Mouse (Mus musculus): ENCODE results near the gene Upf2.
"Not testable (repeated sequence)": the region's sequence is repeated elsewhere in the genome, so short reads cannot be mapped to it uniquely, and the experiment has no call there.

Upf2 gene

GRCm38 (mm10) chr2:6071598-6072440 is 120.5 kb downstream of the Upf2 start:
- no peak for DNase-seq (ENCODE audit: low spot score)

DNA sequence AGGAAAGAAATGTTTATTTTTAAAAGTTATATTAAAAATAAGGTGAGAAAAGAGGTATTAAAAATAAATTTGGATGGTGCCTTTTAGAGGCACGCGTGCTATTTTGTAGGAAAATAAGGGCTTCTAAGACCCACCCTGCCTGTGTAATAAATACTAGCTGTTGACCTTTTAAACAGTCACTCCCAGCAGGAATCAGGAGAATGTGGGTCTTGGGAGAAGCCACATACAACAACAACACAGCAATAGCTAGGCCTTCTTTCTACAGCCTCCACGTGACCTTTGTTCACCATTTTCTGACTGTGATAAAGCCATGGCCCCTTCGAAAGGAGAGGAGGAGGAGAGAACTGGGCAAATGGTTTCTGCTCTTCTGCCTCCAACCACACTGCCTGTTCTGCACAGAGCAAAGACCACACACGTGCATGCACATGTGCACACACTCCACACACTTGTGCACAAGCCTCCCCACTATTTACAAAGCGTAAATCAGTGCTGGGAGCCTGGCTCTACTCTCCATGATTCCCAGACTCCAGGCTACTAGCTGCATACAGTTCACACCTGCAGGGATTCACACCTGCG is 121.5 kb downstream of the Upf2 start:
- no peak for DNase-seq (ENCODE audit: low spot score)

GRCm38 (mm10) chr2:6074891-6075529 is 123.7 kb downstream of the Upf2 start:
- no peak for DNase-seq (ENCODE audit: low spot score)

GRCm38 (mm10) chr2:6075530-6075896 is 124.2 kb downstream of the Upf2 start:
- no peak for DNase-seq (ENCODE audit: low spot score)

DNA sequence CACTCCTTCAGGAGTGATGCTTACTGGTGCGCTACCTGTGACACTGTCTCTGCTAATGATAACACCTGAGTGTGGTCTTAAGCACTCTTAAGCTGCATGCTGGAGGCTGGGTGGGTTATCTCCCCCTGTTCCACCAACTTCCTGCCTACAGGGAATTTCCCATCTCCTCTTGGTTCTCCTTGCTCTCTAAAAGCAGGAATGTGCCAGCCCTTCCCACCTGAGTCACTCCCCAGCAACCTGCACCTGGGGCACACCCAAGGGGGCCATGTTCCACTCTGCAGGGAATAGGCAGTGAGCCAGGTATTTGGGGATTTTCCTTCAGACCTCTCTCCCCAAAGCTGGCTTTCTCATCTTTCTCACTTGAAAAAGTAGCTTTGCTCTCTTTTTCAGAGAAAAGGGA is 128.8 kb downstream of the Upf2 start:
- no peak for DNase-seq (ENCODE audit: low spot score)

- no peak for DNase-seq (ENCODE audit: low spot score)
Observed at GRCm38 (mm10) chr2:6081108-6081507, 129.8 kb downstream of the Upf2 start.

DNA sequence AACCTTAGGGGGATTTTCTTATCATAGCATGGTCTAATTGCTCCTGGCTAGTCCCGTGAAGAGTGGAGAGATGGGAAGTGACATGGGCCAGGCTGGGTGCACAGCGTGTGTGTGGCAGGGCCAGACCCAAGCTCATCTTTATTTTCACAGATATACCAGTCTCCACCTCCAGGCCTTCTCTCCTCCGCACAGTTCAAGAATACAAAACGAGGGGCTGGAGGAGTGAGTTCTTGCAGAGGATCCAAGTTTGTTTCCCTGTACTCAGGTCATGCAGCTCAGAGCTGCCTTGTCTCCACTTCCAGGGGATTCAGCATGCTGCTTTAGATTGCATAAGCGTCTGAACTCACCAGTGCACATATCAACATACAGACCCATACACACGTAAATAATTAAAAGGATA is 131.3 kb downstream of the Upf2 start:
- no peak for DNase-seq (ENCODE audit: low spot score)

DNA sequence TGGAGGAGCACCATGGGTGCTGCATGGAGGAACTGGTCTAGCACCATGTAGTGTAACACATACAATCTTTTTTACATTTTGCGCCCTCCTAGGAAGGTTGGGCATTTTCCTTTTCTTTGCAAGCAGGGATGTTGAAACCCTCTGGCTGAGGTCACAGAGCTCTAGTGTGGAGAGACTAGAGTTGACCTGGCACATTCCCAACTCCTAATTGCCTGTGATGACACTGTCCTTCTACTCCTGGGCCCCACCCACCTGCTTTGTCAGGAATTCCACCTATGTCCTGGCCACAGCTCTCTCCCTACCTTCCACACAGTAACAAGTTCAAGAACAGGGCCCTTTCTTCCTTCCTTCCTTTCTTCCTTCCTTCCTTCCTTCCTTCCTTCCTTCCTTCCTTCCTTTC is 132.4 kb downstream of the Upf2 start:
- no peak for DNase-seq (ENCODE audit: low spot score)

DNA sequence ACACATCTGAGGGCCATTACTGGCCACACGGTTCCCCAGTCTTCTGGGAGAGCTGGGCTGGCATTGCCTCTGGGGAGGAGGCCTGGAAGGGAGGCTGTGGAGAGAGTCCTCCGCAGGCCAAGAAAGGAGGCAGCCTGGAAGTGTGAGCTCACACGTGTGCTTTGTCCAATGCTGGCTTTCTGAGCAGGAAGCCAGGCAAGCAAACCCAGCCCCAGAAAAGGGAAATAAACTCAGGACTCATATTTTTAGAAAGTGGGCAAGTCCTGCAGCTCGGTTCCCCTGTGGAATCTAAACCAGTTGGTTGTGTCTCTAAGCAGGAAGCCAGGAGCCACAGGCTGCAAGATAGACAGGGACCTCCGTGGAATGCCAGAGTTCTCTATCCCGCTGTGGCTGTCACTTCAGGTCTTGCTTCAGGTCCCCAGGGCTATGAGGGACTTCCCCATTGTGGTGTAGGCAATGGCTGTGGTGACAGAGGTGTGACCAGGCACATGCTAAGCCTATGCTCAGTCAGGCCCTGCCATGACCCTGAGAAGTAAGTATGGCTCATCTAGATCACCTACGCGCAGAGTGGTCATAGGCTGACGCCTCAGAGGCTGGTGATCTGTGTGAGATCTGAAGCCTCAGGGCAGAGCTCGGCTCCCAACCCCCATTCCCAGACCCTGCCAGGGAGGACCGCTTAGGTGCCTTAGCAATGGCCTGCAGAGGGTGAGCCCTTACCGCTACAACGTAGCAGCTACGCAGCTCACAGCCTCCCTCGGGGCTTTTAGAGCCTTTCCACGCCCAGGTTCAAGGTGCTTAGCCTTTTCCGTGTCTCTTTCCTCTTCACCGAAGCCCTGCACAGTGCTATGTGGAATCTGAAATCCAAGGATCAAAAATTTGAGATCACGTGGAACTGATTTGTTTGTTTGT is 134.6 kb downstream of the Upf2 start:
- no peak for DNase-seq (ENCODE audit: low spot score)

GRCm38 (mm10) chr2:6087151-6087550 is 135.9 kb downstream of the Upf2 start:
- DNase-seq (ENCODE audit: low spot score), result no peak

- DNase-seq (ENCODE audit: low spot score), result not testable (repeated sequence)
Observed at GRCm38 (mm10) chr2:6089941-6090340, 138.7 kb downstream of the Upf2 start.

GRCm38 (mm10) chr2:6097113-6097716 is 145.9 kb downstream of the Upf2 start:
- DNase-seq (ENCODE audit: low spot score), result no peak

- DNase-seq (ENCODE audit: low spot score), result no peak
Observed at GRCm38 (mm10) chr2:6098924-6099323, 147.7 kb downstream of the Upf2 start.

- DNase-seq (ENCODE audit: low spot score), result no peak
Observed at GRCm38 (mm10) chr2:6099443-6099842, 148.2 kb downstream of the Upf2 start.

GRCm38 (mm10) chr2:6100027-6100749 is 148.9 kb downstream of the Upf2 start:
- no peak for DNase-seq (ENCODE audit: low spot score)

- no peak for DNase-seq (ENCODE audit: low spot score)
Observed at GRCm38 (mm10) chr2:6100755-6101154, 149.5 kb downstream of the Upf2 start.

DNA sequence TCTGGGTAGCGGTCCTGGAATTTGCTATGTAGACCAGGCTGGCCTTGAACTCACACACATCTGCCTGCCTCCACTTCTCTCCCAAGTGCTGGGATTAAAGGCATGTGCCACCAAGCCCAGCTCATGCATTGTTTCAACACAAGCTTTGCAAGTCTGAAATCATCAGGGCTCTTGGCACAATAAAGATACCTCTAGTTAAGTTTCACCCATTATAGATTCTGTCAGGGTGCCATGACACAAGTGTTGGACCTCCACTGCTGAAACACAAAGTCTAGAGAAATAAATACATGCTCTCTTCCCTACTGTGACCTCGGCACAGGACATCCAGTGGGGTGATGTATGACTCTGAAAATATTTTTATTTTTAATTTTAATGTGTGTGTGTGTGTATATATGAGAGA is 154.2 kb downstream of the Upf2 start:
- no peak for DNase-seq (ENCODE audit: low spot score)
